Mouse (Mus musculus): ENCODE measurements at regions not wholly inside any gene's neighbourhood (a gene's known extent, or its start where the extent isn't known, plus 50 kb on each side); places are given as distances from the start of the nearest gene placed in this dataset.
A peak's percentile ranks its signal among the peaks of the same experiment; 100 is the strongest.
"Not testable (repeated sequence)": the region's sequence is repeated elsewhere in the genome, so short reads cannot be mapped to it uniquely, and the experiment has no call there.

DNA sequence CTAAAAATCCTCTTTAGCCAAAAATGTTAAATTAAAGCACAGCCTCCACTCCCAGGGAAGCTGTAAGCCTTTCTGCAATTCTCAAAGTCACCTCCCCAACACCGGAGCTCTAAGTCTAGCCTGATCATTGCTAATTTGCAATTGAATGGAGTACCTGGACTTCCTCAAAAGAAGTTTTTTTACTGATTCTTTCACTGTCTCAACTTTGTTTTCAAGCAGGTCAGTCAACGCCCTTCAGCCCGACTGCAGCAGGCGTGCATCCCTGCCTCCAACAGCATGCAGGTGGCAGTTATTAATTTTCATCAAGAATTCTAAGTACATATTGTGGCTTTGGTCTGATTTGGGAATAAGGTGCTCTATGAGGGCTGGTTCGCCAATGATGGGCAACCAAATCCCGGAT, 589.0 kb upstream of the Cadm2 start:
- DNase-seq (ENCODE audit: low spot score in 2 of 2) = not testable (repeated sequence)

DNA sequence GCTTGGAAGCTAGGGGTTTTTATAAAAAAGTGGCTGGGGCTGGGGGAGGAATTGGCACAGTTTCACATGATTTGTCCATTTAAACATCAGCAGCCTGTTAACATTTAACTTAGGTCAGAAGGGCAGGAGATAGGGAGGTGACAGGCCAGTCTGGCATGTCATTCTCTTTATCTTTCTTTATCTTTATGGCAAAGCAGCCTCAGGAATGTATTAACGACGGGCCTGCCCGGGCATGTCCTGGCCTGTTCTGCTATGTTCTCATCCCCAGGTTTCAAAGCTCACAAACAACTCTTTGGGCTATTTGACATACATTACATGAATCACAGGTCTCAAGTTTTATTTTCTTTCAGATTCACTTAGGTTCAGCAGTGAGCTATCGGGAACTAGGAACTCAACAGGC, 584.2 kb upstream of the Cadm2 start:
- DNase-seq (ENCODE audit: low spot score in 2 of 2) = not testable (repeated sequence)

DNA sequence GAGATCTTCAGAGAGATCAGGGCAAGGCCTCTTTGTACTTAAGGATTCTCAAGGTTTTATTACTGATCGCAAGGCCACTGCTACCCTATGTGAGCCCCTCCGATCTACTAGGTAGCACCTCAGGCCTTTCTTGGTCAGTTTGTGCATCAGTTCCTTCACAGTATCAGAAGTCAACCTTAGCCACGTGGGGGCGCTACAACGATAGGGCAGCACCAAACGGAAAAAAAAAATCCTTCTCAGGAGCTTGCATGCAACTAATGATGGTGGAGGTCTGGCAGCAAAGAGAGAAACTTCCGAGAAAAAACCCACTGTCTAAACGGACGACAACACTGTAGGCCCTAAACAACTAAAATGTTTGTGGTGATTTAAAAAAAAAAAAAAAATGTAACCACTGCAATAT, 543.9 kb upstream of the Cadm2 start:
- DNase-seq (ENCODE audit: low spot score in 2 of 2) = peak in 1 of 2 experiments; percentile 21

GRCm38 (mm10) chr16:68153541-68153940, 532.8 kb upstream of the Cadm2 start:
- DNase-seq (ENCODE audit: low spot score in 2 of 2) = no peak

Data from spleen, postnatal 10 days (tissue).